Mouse (Mus musculus): ENCODE results near the gene Rab11fip4. TPM values are rescaled to one million over a fixed set of nuclear protein-coding genes. Genes with fewer than 3 reads are reported as not detected.

The Rab11fip4 gene
- total RNA-seq, 2 experiments from 2014 or later: 0.74 to 1.6 TPM

- intact Hi-C loops (cut with DNase I; ENCODE audit: low total_unique reads): no loop called here
- DNase-seq: no peak
These were observed 127.2 kb downstream of the Rab11fip4 start for GRCm38 (mm10) chr11:79718202-79718601.

DNA sequence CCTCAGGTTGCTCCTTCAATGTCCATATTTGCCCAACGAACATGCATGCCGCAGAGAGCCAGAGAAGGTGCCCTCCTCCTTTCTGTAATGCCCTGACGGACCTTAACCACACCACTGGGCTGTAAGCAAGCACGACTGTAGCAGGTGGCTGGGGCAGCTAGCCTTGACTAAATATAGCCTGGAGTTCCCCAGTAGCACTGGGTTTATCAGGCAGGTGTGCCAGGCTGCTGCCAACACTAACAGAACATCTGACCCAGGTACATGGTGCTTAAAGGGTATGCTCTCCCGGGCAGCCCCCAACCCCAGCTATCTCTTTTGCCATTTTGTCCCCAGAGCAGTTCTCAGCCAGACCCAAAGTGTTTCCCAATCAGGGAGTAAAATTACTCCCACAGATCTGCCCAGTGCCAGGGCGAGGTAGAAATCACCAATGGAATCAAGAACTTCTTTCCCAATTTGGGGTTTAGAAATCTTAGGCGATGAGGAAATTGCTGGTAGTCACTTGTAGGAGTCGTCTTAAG, 127.9 kb downstream of the Rab11fip4 start:
- intact Hi-C loops (cut with DNase I; ENCODE audit: low total_unique reads): no loop called here
- peak; percentile 36 for DNase-seq

GRCm38 (mm10) chr11:79720737-79721136, 129.7 kb downstream of the Rab11fip4 start:
- DNase-seq: peak; percentile 47
- intact Hi-C loops (cut with DNase I; ENCODE audit: low total_unique reads): no loop called here

DNA sequence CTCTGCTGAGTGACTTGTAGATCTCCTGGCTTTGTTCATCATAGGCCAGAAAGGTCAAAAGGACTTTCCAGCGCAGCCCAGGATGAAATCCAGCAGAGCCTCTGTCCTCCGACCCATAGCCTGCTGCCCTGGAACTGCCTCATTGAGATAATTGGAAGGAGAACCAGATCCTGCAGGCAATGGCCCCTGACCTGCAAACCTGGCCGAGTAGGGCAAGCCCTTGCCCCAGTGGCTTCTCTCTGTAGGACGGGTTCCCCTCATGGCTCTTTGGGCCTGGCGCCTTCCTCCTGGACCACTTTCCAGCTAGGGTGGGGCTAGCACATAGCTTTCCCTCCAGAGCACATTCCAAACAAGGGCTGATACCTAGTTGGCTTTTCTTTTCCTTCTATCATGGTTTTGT, 131.8 kb downstream of the Rab11fip4 start:
- DNase-seq: no peak

GRCm38 (mm10) chr11:79725005-79725404, 134.0 kb downstream of the Rab11fip4 start:
- intact Hi-C loops (cut with DNase I; ENCODE audit: low total_unique reads): no loop called here
- DNase-seq: no peak

More for the DNA sequence above, 131.8 kb downstream of the Rab11fip4 start:
- intact Hi-C loops (cut with DNase I; ENCODE audit: low total_unique reads): no loop called here

DNA sequence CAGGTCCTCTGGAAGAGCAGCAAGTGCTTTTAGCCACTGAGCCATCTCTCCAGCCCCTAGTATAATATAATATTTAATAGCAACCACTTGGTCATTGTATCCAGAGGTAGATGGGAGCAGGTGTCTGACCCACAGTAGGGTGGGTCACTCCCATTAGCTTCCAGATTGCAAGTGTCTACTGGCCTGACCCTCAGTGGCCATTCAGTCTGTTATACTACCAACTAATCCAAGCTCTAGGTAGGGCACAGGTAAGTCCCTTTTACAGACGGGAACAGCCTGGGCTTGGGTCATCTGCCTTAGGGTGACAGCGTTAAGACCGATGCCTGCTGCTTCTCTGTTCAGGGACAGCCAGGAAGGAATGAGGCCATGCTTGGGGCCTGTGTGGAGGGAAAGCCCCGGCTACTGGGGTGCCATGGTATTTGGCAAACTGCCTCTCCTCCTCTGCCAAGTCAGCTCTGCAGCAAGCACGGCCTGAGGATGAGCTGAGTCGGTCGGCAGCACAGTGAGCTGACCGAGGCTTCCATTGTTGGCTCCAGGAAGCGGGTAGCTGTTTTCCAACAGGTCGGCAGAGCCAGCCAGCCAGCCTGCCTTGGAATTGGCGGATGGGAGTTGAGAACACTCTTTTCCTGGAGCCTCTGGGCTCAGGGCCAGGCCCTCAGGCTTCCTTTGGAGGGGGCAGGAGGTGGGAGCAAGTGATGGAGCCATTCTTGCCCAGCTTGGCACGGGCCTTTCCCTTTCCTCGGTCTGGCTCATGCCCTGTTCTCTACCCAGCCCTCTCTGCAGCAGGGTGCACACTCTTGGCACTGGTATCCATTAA, 138.4 kb downstream of the Rab11fip4 start:
- DNase-seq: peak; percentile 72
- intact Hi-C loops (cut with DNase I; ENCODE audit: low total_unique reads): no loop called here

- DNase-seq: no peak
- intact Hi-C loops (cut with DNase I; ENCODE audit: low total_unique reads): no loop called here
These were observed 139.4 kb downstream of the Rab11fip4 start for GRCm38 (mm10) chr11:79730462-79730861.

- intact Hi-C loops (cut with DNase I; ENCODE audit: low total_unique reads): no loop called here
These were observed 140.5 kb downstream of the Rab11fip4 start for GRCm38 (mm10) chr11:79731476-79731875.

GRCm38 (mm10) chr11:79733013-79733412, 142.0 kb downstream of the Rab11fip4 start:
- intact Hi-C loops (cut with DNase I; ENCODE audit: low total_unique reads): no loop called here
- DNase-seq: no peak

More at GRCm38 (mm10) chr11:79731476-79731875, 140.5 kb downstream of the Rab11fip4 start:
- DNase-seq: no peak

- intact Hi-C loops (cut with DNase I; ENCODE audit: low total_unique reads): no loop called here
- no peak for DNase-seq
These were observed 145.4 kb downstream of the Rab11fip4 start for GRCm38 (mm10) chr11:79736232-79737006.

DNA sequence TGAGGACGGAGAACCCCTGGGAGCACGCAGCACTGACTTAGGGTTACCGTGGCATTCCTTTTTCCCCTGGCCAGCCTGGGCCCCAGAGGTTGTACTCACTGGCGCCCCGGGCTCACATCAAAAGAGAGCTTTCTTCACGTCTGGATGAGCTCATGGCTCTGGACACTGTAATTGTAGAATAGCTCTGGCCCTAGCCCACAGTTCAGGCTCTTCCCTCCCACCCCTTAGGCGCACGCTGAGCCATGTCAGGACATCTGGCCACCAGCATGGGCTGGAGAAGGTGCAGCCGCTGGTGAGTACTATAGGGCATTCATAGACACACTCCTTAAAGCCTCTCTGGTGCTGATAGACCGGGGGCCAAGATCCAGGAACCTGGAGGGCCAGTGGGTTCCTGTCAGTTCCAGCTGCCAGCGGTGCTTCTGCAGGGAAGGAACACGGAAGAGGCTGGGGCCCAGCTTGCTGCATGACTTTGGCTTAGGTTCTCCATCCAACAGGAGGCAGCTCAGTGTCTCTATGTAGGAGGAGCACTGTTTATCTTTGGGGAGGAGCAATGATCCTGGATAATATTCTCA, 146.2 kb downstream of the Rab11fip4 start:
- intact Hi-C loops (cut with DNase I; ENCODE audit: low total_unique reads): no loop called here

GRCm38 (mm10) chr11:79737865-79738502, 147.0 kb downstream of the Rab11fip4 start:
- no peak for DNase-seq
- intact Hi-C loops (cut with DNase I; ENCODE audit: low total_unique reads): no loop called here

More for the DNA sequence above, 146.2 kb downstream of the Rab11fip4 start:
- DNase-seq: peak; percentile 46

- intact Hi-C loops (cut with DNase I; ENCODE audit: low total_unique reads): no loop called here
- DNase-seq: peak; percentile 75
These were observed 147.9 kb downstream of the Rab11fip4 start for GRCm38 (mm10) chr11:79738725-79739558.

DNA sequence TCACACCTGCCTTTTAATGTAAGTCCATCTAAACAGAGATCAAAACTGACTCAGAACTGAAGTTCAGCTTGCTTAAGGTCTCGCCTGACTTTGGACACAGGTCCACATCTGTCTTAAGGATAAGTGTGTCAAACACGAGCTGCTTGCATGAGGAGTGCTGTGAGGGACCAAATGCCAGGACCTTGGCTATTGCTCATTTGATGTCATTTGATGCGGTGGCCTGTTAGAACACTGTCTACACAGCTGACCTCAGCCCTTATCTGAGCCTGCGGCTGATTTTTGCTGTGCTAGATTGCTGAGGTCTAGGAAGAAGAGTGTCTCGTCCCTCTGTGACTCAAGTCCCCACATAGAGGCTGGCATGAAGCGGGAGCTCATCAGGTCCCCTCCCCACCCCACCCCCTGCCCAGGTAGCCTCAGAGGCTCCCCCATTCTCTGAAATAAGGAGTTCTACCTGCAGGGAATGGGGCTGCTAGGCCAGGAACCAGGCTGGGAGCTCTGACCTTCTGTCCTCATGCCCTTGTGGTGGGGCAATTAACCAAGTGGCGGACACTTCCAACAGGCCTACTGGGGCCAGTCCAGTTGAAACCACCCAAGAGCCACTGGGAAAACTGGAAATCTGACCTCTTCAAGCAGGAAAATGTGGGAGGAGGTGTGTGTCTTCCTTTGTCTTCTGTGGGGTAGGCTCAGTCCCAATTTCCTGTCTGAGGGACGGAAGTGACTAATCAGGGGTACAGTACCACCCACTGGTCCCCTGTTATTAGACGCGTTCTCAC, 149.9 kb downstream of the Rab11fip4 start:
- DNase-seq: no peak
- intact Hi-C loops (cut with DNase I; ENCODE audit: low total_unique reads): no loop called here

GRCm38 (mm10) chr11:79746552-79747102, 155.6 kb downstream of the Rab11fip4 start:
- intact Hi-C loops (cut with DNase I; ENCODE audit: low total_unique reads): loop anchor here (5.0 kb wide), 1 partner anchor 36 kb away; no protein-coding TSS in a partner anchor
- DNase-seq: no peak
